Mouse (Mus musculus) spleen, postnatal 36 days (tissue): ENCODE measurements around the gene Tnxb.
A peak's percentile ranks its signal among the peaks of the same experiment; 100 is the strongest.
"Not testable (repeated sequence)": the region's sequence is repeated elsewhere in the genome, so short reads cannot be mapped to it uniquely, and the experiment has no call there.

ENCODE experiments used
- DNase-seq, 2 experiments: peaks; one replicate each; pipeline ENCODE4 v3.0.0; 2022; ENCODE audit warnings: low spot score in 2 of 2, mixed read lengths in 1 of 2

The Tnxb gene

DNA sequence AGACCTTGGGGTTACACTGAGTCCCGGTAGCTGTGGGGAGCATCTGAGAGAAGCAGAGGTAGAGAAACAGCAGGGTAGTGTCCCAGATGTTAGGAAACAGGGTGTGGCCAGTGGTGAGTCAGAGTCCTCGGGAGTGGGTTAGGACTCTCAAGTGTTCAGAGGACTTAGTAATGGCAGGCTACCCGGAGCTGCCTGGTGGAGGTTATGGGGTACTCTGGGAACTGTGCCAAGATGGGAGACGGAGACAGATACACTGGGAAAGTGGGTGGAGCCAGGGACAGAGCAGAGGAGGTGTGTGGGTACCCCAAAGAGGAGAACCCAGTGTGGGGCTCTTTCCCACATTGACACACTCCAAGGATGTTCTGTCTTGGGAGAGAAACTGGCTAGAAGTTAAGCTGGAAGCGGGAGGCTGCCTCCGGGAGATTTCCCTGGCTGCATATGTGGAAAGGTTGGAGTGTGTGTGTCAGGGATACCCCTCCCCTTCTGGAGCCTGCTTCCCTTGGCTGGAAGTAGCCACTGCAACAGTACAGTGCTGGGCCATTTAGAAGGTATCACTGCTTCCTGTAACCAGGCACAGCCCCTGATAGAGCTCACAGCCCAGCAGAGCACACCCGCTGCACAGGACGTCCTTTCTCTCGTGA, 14.0 kb downstream of the Tnxb start:
- DNase-seq: no peak

DNA sequence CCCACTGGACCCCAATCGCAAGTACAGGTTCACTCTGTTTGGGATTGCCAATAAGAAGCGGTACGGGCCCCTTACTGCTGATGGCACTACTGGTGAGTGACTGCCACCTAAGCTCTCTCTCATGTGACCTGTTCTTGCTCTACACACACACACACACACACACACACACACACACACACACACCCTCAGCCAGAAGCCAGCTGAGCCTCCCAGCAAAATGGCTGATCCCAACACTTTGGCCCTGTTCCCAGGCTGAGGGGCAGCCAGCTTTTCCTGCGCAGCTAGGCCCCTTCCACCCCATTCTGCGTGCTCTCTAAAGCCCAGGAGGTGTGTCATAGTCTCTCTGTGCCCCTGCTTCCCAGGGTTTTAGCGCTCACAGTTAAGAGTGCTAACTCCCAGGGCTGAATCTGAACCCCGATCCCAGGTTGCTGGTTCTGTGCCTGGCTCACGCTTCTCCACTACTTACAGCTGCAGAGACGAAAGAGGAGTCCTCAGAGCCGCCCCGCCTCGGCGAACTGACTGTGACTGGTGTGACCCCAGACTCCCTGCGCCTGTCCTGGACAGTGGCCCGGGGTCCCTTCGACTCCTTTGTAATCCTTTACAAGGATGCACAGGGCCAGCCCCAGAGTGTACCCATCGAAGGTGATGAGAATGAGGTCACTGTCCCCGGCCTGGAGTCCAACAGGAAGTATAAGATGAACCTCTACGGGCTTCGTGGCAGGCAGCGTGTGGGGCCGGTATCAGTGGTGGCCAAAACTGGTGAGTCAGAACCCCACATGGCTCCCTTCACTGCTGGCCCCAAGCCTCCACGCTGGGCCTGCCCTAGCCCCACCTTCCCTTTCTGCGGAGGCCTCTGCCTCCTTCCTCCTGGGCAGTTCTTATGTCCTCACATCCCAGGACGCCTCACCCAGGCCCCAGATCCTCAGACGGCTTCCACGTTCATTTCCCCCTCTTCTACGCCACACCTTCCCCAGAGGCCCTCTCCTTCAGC, 15.1 kb downstream of the Tnxb start:
- no peak for DNase-seq

DNA sequence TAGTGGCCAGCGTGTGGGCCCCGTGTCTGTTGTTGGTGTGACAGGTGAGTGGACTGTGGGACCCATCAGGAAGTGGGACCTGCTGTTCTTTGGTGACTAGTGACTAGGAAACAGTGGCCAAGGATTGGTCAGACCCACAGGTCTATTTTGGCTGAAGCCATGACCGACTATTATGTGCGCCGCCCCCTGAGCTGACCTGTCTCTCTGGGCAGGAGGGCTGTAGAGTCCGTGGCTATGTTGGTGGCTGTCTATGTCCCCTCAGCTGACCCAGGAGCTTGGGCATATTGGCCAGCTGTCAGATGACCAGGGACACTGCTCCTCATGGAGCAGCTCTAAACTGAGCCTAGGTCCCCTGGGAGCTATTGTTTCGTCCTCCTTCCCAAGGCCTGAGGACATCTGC, 18.6 kb downstream of the Tnxb start:
- DNase-seq: no peak

DNA sequence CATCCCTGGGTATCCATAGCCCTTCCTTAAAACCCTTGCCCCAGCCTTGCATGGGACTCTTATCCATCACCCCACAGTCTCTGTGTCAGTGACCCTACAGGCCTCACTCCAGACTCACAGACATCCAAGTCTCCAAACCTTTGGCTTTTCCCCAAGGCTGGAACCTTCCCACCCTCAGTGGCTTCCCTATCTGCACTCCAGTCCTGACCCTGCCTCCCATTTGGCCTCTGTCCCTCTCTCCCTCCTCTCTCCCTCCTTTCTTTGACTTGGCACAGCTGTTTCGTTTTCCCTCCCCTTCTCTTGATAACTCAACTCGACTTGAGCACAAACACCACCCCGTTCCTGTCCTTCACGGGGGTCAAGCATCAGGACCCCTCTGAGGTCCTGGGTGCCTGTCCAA, 20.1 kb downstream of the Tnxb start:
- peak in 1 of 2 experiments; percentile 18 for DNase-seq

DNA sequence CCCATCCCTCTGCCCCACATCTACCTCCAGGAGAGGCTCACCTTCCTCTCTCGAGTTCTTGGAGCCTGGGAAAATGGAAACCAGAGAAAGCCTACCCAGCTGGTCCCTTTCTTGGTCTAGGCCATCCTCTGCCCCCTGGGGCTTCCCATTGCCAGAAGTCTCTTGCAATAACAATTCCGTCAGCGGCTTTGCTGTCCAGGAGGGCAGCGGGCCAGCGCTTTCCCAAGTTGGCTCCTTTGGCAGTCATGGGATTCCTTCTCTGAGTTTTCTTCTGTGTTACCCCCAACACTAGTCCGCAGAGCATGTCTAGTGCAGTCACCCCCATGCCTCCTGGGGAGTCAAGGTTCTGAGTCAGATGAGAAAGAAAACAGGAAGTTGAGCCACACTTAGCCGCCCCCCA, 22.6 kb downstream of the Tnxb start:
- peak in 1 of 2 experiments; percentile 27 for DNase-seq

DNA sequence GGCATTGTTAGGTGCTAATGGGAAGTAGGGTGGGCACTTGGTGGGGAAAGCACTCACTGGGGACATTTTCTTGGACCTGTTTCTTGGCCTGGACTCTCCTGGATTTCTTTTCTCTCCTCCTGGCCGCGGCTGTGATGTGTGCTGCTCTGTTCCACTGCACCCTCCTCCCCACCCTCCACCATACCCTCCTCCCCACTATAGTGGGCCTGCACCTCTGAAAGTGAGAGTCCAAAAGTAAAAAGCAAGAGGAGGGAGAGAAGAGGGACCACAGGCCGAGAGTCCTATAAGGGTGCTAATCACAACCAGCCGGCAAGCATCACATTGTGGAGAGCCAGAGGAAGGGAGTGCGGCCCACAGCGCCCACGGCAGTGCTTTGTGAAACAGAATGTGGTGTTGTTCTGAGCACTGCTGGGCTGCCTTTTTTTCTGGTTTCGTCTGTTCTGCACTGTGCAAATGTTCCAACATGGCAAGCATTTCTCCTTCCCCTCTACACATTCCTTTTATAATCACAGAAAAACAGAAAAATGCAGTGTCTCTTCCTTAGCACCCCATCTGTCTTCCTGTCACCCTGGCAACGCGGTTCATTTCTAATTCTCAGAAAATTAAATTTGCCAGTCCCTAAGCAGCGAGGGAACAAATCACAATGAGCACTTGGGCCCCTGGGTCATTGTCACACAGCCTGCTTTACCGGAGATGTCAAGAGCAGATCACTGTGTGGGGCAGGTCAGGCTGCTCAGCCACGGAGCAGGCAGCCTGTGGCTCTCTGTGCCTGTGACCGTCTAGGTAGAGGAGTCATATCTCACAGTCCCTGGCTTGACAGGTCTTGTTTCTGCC, 29.5 kb downstream of the Tnxb start:
- DNase-seq: no peak

DNA sequence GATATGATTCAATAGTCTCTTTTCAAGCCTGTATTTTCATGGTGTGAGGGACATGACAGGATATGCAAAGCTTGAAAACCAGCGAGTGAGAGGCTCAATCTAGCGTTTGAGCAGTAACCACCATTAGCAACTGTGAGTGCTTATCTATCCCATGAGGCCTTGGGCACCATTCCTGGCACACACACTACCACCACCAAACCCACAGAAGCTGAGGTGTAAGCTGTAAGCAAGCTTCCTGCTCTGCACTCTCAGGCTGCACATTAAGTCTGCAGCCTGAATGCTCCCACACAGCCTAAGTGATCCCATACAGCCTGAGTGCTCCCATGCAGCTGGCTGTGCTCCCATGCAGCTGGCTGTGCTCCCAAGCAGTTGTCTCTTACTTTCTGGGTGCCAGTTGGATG, 30.3 kb downstream of the Tnxb start:
- DNase-seq: no peak

DNA sequence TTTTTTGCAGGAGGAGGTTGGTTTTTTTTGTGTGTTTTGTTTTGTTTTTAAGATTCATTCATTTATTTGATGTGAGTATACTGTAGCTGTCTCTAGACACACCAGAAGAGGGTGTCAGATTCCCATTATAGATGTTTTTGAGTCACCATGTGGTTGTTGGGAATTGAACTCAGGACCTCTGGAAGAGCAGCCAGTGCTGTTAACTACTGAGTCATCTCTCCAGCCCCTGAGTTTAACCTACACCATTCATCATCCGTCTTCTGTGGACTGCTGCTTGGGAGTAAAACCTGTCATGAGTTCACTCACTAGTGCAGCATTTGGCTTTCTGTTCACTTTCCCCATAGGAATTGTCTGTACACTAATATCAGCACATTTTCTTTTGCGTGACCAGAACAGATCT, 36.1 kb downstream of the Tnxb start:
- DNase-seq: not testable (repeated sequence)

DNA sequence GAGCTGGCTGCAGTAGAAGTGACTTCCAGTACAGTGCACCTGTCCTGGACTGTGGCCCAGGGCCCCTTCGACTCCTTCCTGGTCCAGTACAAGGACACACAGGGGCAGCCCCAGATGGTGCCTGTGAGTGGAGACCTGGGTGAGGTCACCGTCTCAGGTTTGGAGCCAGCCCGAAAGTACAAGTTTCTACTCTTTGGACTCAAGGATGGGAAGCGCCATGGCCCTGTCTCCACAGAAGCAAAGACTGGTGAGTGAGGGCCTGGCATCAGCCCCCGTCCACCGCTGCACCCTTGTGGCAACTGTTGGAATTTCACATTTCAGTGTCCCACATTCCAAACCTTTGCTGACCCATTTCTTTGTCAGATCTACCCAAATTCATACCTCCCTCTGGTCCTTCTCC, 42.6 kb downstream of the Tnxb start:
- peak; percentile 9 to 12 for DNase-seq

DNA sequence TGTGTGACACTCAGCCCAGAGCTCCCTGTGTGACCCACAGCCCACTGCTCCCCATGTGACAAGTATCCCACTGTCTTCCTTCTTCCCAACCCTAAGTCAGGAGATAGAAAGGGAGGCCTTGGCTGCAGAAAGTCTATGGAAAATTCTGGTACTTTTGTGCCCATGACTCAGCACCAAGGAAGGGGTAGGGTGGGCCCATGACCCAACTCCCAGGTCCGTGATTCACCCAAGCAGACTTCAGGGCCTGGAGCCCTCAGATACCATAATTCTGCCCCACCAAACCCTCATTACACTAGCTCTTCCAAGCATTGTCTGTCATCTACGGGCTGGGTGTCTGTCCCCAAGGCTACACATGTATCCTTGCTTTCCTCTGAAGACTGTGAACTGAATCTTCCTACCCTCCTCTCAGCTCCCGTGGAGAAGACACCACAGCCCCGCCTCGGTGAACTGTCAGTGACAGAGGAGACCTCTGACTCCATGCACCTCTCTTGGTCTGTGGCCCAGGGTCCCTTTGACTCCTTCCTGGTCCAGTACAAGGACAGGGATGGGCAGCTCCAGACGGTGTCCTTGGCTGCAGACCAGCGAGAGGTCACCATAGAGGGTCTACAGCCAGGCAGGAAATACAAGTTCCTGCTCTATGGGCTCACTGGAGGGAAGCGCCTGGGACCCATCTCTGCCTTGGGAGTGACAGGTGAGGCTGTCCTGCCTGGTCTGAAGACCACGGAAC, 44.0 kb downstream of the Tnxb start:
- DNase-seq: not testable (repeated sequence)

DNA sequence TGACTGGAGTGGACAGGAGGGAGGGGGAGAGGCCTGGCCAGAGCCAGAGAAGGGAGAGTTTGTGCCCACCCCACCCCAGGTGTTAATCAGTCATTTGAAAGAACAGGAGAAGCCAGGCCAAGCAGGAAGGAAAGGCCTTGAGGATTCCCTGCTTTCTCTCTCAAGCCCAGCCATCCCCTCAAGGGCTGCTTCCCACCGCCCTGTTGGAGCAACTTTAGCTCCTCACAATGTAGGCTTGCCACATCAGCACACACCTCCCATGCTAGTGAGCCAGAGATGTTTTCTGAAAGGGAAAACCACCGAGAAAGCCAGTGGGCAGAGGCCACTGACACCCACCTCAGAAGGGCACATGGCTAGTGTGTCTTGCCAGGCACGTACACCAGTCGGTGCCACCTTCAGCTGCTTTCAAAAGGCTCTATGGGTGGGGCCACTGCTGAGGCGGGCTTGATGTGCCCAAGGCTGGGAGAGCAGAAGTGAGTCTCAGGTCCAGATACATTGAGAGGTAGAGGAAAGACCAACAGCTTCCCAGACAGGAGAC, 44.6 kb downstream of the Tnxb start:
- DNase-seq: not testable (repeated sequence)

DNA sequence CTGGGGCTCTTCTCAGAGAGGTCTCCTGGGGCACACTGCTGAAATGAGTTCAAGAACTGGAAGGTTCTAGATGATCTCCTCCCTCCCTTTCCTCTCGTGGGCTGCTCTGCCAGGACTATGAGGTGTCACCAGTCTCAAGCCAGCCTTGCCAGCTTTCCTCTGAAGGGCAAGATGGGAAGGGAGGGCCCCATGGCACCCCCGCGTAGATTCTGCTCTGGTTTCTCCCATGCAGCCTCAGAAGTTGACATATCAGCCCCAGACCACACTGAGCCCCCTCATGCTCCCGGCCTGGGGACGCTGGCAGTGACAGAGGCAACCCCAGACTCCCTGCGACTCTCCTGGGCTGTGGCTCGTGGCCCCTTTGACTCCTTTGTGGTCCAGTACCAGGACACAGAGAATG, 45.1 kb downstream of the Tnxb start:
- DNase-seq: not testable (repeated sequence)

DNA sequence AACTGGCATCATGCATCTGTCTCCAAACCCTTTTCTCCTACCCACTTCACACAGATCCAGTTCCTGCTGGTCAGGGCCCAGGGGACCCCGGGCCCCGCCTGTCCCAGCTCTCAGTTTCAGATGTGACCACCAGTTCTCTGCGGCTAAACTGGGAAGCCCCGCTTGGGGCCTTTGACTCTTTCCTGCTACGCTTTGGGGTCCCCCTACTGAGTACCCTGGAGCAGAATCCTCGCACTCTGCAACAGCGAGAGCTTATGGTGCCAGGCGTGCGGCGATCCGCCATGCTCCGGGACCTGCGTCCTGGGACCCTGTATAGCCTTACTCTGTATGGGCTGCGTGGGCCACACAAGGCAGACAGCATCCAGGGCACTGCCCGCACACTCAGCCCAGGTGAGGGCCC, 45.9 kb downstream of the Tnxb start:
- no peak for DNase-seq

DNA sequence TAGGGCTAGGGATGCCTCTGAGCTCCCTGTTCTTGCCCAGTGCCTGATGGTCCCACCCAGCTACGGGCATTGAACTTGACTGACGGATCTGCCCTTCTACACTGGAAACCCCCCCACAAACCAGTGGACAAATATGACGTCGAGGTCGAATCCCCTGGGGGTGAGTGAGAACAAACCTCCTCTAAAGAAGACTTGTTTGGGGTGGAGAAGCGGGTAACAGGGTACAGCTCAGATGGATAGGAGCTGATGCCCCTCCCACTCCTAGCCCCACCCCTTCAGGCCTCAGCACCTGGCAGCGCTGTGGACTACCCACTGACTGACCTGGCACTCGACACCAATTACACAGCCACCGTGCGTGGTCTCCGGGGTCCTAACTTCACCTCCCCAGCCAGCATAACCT, 47.1 kb downstream of the Tnxb start:
- no peak for DNase-seq

DNA sequence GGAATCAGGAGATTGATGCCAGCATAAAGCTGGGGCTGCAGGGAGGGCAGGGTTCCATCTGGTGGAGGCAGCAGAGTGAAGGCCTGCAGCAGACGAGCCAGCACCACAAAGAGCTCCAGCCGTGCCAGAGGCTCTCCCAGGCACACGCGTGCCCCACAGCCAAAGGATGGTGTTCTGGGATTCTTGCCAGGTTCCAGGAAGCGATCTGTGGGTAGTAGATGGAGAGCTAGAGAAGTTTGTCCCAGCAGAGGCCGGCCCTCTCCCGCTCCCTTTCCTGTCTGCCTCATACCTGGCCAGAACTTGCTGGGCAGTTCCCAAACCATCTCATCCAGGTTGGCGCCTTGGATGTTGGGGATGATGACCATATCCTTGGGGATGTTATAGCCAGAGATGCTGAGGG, 49.6 kb downstream of the Tnxb start:
- not testable (repeated sequence) for DNase-seq

DNA sequence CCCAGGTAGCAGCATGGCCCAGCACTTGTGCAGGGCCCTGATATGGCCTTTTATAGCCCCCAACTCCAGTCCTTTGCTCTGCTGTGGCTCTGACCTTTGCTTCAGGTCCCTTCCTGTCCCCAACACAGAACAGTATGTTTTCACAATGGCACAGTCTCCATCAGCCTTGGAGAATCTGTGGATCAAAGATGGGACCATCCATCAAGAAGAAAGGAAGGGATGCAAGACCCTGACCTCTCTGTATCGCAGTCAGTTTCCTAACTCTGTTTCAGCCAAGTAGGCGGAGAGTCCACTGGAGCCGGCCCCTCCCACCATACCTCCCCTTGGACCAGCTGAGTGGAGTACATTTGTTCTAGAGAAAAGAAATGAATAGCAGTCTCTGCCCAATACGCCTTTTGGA, 51.9 kb downstream of the Tnxb start:
- not testable (repeated sequence) for DNase-seq

DNA sequence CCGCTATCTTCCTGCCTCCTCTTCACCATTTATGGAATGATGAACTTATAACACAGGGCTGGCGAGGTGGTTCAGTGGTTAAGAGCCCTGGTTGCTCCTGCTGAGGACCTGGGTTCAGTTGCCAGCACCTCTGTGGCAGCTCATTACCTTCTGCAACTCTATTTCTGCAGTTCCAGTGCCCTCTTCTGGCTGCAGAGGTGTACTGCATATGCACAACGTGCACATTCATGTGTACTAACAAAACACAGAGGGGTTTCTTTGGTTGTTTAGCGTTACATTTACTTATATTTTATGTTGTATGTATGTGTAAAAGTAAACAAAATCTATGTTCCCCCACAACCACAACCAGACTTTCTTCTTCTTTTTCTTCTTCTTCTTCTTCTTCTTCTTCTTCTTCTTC, 52.7 kb downstream of the Tnxb start:
- DNase-seq: no peak

DNA sequence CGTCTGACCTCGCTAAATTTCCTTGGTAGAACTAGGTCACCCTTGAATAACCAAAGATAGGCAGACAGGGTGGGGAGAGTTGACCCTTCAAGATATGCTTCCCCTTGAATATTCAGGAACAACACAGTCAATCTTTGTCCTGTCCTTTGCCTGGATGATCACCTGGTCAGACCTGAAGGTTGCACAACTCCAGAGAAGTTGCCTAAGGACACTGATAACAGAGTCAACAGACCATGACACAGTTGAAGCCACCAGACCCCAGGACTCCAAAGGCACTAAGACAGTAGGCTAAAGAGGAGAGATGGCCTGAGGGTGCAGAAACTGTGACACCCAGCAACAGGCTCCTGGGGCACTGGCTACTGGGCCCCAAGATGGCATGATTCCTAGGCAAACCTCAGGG, 57.6 kb downstream of the Tnxb start:
- DNase-seq: no peak

DNA sequence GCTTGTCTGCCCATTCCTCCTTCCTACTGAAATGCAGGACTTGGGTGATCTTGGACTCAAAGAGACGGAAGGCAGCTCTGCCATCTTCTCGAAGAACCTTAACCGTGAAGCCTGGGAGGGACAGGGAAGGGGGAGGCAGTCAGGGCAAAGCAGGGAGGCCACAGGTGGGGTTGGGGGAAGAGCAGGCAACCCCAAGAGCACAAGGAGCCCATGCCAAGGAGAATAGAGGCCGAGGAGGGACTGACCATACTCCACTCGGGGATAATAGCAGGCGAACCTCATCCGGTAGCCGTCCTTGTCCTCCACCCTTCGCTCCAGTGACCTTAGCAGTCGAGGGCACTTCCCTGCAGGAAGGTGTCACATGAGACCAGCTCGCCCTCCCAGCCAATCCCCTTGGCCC, 58.8 kb downstream of the Tnxb start:
- not testable (repeated sequence) for DNase-seq

DNA sequence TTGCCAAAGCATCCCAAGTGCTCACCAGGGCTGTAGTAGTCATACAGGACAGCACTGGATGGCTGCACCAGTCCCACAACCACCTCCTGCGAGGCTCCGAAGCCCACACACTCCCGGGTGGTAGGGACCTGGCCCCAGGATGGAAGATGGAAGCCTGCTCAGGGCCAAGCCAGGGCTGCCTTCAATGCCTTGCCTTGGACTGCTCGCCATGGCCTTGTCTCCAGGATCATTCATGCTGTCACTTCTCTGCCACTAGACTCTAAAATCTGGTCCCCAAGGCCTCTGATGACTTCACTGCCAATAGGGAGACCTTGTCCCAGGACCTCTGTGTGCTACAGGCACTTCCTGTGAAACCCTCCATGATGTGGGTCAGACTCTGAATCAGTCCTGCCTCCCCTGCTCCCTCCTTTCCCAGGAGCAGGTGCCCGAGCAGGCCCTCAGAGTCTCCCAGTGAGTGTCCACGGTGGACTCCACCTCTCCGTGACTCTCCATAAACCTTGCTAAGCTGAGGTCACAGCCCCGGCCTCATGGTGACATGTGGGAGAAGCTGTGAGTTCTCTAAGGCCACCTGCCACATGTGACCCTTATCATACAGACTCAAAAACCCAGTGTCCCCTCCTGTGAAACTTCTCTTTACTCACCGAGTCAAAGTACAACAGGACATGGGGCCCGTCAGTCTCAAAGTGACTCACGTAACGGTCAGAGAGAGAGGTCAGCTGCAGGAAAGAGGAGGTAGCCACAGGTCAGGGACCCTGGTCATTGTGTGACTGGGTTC, 59.6 kb downstream of the Tnxb start:
- DNase-seq: not testable (repeated sequence)
